Mouse (Mus musculus): ENCODE data around the gene Ablim1.

- no peak for TF ChIP-seq CTCF (IDR thresholded peaks at IDR 0.05; ENCODE audit: low read depth)
- TF ChIP-seq EP300 (optimal IDR thresholded peaks at IDR 0.05) = no peak
These were observed 189.8 kb downstream of the Ablim1 start for GRCm38 (mm10) chr19:57124906-57125305.

Data from stomach, postnatal 0 days (tissue).